Mouse (Mus musculus): ENCODE measurements around the gene S1pr1. TPM values are rescaled to one million over a fixed set of nuclear protein-coding genes. Genes with fewer than 3 reads are reported as not detected.

S1pr1 gene
- polyA plus RNA-seq, 1 experiment from 2014 or later = 18.9 TPM

DNA sequence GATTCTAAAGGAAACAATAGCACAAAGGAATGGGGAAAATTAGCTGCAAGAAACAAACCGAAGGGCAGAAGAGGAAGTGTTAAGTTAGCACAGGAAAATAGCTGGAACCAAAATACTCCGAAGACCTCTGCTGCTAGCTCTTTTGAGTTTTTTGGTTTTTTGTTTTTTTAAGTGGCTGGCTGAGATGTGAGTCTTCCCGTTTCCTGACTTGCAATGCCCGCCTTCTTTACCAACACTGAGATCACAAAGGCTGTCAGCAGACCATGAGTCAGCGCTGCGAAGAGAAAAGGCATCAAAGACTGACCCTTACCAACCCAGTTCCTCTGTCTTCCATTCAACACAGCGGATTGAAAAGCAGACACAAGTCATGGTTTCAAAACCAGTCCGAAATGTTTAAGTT, 25.5 kb downstream of the S1pr1 start:
- 58% methylated on average over 8 of the region's 8 CpGs for WGBS
- no peak overlapping the region for H3K4me3 ChIP-seq
- H3K27me3 ChIP-seq (replicated peaks) = no peaks in the 10 kb centered on the region
- no peak overlapping the region for H3K27ac ChIP-seq
- H3K4me2 ChIP-seq (replicated peaks) = no peak overlapping the region
- ATAC-seq (ENCODE audit: low FRiP score, low read depth) = no peak
- no peak overlapping the region for H3K9ac ChIP-seq
- no peaks in the 10 kb centered on the region for H3K36me3 ChIP-seq
- H3K9me3 ChIP-seq = no peaks in the 10 kb centered on the region
- no peaks in the 10 kb centered on the region for H3K4me1 ChIP-seq

DNA sequence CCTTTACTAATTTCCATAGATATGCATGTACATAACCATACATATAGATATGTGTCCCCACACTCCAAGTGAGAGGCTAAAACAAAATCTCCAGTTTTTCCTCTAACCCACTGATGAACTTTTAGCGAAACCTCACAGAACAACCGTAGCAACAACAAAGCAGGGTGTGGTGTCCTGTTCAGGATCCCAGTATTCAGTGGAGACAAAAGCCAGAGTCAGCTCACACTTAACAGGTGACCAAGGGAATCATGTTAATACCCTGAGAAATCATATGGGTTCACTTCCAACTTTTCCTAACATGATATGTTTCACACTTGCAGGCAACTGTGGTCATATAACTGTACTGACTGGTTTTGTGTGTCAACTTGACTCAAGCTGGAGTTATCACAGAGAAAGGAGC, 27.1 kb downstream of the S1pr1 start:
- 88% methylated on average over 2 of the region's 2 CpGs for WGBS
- Histone ChIP-seq H3K4me2 (replicated peaks) (no peak overlapping the region), H3K27ac (no peak overlapping the region), H3K36me3 (no peaks in the 10 kb centered on the region), H3K4me3 (no peak overlapping the region), H3K4me1 (no peaks in the 10 kb centered on the region), H3K9me3 (no peaks in the 10 kb centered on the region), H3K27me3 (replicated peaks) (no peaks in the 10 kb centered on the region), H3K9ac (no peak overlapping the region)
- no peak for ATAC-seq (ENCODE audit: low FRiP score, low read depth)

DNA sequence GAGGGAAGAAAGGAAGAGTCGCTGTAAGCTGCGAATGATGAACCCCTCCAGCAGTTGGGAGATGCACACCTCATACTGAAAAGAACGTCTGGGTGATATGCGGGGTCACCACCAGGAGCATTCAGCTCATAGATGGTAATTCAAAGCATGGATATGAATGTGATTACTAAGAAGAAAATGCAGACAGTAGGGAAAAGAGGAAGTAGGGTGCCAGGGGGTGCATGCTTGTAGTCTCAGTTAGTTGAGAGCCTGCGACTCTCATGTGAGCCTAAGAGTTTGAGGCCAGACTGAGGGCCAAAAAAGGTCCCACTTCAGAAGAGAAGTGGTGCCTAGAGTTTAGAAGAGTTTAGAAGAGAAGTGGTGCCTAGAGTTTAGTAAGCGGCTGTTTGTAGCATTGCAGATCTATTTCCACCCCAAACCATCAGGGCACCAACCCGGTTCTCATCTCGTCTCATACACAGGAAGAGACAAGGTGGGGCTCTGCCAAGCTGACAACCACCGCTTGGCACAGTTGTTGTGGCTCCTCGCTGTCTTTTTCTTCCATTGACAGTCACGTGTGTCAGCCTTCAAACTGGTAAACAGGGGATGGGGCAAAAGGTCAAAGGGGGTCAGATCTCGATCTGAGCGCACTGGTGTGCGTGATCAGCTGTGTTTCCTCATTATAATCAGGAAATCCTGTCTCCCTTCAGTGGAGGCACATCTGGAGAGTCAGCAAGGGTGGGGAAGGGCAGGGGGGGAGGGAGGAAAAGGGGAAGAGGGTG, 32.4 kb downstream of the S1pr1 start:
- WGBS = 80% methylated on average over 14 of the region's 14 CpGs
- no peaks in the 10 kb centered on the region for H3K9me3 ChIP-seq
- H3K27ac ChIP-seq = no peak overlapping the region
- H3K4me3 ChIP-seq = no peak overlapping the region
- no peak overlapping the region for H3K4me2 ChIP-seq (replicated peaks)
- no peaks in the 10 kb centered on the region for H3K36me3 ChIP-seq
- H3K4me1 ChIP-seq = no peaks in the 10 kb centered on the region
- no peak overlapping the region for H3K9ac ChIP-seq
- no peak for ATAC-seq (ENCODE audit: low FRiP score, low read depth)
- H3K27me3 ChIP-seq (replicated peaks) = no peaks in the 10 kb centered on the region

DNA sequence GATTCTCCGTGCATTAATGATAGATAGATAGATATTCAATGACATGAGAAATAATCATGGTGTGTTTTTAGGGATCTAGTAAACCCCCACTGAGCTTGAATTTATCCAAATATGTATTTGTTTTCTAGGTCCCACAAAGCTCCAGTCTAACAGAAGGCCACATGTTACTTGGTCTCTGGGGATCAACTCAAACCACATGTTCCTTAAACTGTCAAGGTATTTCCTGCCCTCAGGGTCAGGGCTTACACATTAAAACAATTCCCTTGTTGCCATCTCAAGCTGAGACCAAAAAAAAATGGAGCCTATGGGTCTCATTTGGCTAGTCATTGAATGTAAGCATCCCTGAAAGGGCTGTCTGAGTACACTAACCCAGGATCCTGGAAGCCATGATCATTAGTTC, 33.7 kb downstream of the S1pr1 start:
- ATAC-seq (ENCODE audit: low FRiP score, low read depth) = no peak
- no peaks in the 10 kb centered on the region for H3K9me3 ChIP-seq
- no peaks in the 10 kb centered on the region for H3K27me3 ChIP-seq (replicated peaks)
- no peak overlapping the region for H3K9ac ChIP-seq
- H3K36me3 ChIP-seq = no peaks in the 10 kb centered on the region
- H3K27ac ChIP-seq = no peak overlapping the region
- no peak overlapping the region for H3K4me3 ChIP-seq
- 89% methylated on average over 1 of the region's 1 CpGs for WGBS
- no peak overlapping the region for H3K4me2 ChIP-seq (replicated peaks)
- no peaks in the 10 kb centered on the region for H3K4me1 ChIP-seq

DNA sequence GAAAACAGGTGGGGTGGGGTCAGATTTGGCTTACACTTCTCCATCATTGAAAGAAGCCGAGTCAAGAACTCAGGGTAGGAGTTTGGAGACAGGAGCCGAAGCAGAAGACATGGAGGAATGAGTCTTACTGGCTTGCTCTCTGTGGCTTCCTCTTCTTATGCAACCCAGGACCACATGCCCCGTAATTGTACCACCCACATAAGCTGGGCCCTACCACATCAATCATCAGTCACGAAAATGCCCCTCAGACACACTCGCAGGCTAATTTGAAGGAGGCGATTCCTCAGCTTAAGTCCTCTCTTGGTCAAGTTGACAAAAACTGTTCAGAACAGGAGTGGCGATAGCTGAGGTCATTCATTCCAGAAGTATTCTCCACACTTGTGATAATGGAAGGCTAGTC, 35.9 kb downstream of the S1pr1 start:
- H3K4me3 ChIP-seq = no peak overlapping the region
- no peak overlapping the region for H3K27ac ChIP-seq
- 90% methylated on average over 7 of the region's 7 CpGs for WGBS
- no peak for ATAC-seq (ENCODE audit: low FRiP score, low read depth)
- H3K9ac ChIP-seq = no peak overlapping the region
- no peaks in the 10 kb centered on the region for H3K9me3 ChIP-seq
- H3K27me3 ChIP-seq (replicated peaks) = no peaks in the 10 kb centered on the region
- no peaks in the 10 kb centered on the region for H3K4me1 ChIP-seq
- H3K36me3 ChIP-seq = no peaks in the 10 kb centered on the region
- H3K4me2 ChIP-seq (replicated peaks) = no peak overlapping the region

DNA sequence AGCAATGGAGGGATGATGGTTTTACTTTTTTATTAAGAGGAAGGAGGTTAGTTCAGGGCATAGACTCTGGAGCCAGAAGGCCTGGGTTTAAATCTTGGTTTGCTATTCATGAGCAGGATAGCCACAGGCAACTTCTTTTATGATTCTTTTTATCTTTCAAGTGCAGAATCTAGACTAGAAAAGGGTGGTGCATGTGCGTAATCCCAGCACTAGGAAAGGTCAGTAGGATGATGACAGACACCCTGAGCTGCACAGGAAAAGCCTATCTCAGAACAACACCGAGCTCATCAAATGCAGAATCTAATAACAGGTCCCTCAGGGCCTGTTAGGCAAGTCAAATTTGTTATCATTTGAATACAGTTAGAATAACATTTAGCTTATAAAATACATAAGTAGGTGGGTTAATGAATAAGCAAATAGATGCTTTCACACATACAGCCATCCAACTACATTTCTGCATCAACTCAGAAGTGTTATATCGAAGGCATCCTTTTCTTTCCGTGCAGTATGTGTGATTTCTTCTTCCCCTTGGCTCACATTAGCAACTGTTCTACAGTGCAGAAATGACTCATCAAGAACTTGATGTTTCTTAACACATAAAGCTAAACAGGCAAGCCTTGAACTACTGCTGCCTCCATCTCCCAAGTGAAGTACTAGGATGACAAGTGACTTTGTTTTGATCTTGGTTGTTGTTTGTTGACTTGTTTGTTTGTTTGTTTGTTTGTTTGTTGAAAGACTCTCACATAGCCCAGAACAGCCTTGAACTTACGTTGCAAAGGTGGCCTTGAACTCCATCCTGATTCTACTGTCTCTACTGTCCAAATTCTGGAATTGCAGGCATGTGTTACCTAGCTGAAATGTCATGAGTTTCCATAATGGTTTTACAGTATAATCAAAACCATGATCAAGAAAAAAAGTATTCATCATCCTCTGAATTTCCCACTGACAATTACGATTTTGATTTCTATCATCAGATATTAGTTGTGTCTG, 39.0 kb downstream of the S1pr1 start:
- Histone ChIP-seq H3K36me3 (no peaks in the 10 kb centered on the region), H3K9me3 (no peaks in the 10 kb centered on the region), H3K27ac (no peak overlapping the region), H3K27me3 (replicated peaks) (no peaks in the 10 kb centered on the region), H3K4me2 (replicated peaks) (no peak overlapping the region), H3K9ac (no peak overlapping the region), H3K4me3 (no peak overlapping the region), H3K4me1 (no peaks in the 10 kb centered on the region)
- 85% methylated on average over 6 of the region's 6 CpGs for WGBS
- no peak for ATAC-seq (ENCODE audit: low FRiP score, low read depth)

DNA sequence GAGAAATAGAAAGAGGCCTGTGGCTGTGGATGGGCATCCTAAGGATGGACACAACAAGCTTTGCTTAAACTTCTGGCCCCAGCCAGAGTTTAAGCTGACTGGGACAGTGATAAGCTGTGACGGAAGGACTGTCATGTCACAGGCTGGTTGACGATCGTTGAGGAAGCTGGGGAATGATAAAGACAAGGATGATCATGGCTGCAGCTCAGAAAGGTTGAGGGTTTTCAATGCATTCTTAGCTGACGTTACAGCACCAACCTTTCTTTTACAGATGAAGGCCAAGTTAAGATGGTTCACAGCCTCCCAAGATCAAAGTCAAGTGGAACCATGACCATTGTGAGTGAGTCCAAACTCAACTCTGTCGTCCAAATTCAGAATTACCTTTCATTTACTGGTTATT, 40.2 kb downstream of the S1pr1 start:
- no peaks in the 10 kb centered on the region for H3K4me1 ChIP-seq
- H3K9me3 ChIP-seq = no peaks in the 10 kb centered on the region

DNA sequence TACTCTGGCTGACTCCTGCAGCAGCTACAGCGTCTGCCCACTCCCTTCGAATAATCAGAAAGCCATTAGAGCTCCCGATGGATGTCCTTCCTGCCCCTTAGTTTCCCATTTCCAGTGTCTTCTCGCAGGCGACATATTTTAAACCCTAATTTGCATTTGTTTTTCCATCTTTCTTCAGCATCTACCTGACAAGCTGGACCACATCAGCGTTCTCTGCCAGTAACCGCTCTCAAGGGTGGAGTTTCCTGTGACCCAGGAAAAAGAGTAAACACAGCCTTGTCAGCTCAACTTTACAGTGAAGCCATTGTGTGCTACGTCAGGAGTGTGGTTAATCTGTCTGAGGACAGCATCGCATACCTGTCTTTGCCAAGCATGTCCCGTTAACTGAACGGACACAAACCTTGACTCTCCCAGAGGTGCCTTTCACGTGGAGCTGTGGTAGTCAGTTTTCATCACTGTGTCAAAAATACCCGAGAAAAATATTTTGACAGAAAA, 41.2 kb downstream of the S1pr1 start:
- Histone ChIP-seq H3K36me3 (no peaks in the 10 kb centered on the region), H3K4me2 (replicated peaks) (no peak overlapping the region), H3K4me1 (no peaks in the 10 kb centered on the region), H3K4me3 (no peak overlapping the region), H3K9me3 (no peaks in the 10 kb centered on the region), H3K27me3 (replicated peaks) (no peaks in the 10 kb centered on the region), H3K27ac (no peak overlapping the region), H3K9ac (no peak overlapping the region)
- ATAC-seq (ENCODE audit: low FRiP score, low read depth) = no peak
- 68% methylated on average over 13 of the region's 13 CpGs for WGBS

More for the DNA sequence above, 40.2 kb downstream of the S1pr1 start:
- ATAC-seq (ENCODE audit: low FRiP score, low read depth) = no peak
- H3K36me3 ChIP-seq = no peaks in the 10 kb centered on the region
- no peaks in the 10 kb centered on the region for H3K27me3 ChIP-seq (replicated peaks)
- no peak overlapping the region for H3K27ac ChIP-seq
- WGBS = 88% methylated on average over 5 of the region's 5 CpGs
- no peak overlapping the region for H3K4me3 ChIP-seq
- no peak overlapping the region for H3K4me2 ChIP-seq (replicated peaks)
- H3K9ac ChIP-seq = no peak overlapping the region

DNA sequence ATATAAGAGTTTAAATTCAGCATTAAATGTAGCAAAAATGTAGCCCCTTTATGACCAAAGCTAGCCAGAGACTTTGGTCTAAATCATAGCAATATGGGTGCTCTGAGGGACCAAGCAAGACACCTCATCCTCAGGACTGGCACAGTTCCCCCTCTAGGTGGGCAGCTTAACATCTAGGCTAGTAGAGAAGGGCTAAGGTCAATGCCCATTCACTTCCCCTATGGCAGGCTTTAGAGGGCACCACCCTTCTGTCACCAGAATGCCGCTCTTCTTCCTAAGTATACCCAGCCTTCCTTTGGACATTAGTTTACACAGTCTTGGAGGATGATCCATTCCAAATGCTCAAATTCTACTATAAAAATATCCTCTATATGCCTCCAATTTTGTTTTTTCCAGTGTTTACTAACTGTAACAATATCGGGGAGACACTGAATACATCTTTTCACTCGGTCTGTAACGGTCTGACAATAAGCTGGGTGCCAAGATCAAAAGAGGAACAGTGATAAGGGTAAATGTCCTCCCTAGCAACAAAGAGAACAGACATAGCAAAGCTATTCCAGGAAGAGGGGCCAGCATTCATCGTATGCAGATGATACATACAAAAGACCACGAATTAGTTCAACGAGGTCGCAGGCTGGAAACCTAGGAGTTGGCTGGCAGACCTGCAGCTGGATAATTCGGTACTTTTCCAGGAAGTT, 41.8 kb downstream of the S1pr1 start:
- no peaks in the 10 kb centered on the region for H3K36me3 ChIP-seq
- H3K4me2 ChIP-seq (replicated peaks) = no peak overlapping the region
- H3K4me1 ChIP-seq = no peaks in the 10 kb centered on the region
- no peaks in the 10 kb centered on the region for H3K9me3 ChIP-seq
- 67% methylated on average over 9 of the region's 9 CpGs for WGBS
- no peak overlapping the region for H3K9ac ChIP-seq
- no peak overlapping the region for H3K27ac ChIP-seq
- H3K27me3 ChIP-seq (replicated peaks) = no peaks in the 10 kb centered on the region
- ATAC-seq (ENCODE audit: low FRiP score, low read depth) = no peak
- H3K4me3 ChIP-seq = no peak overlapping the region

DNA sequence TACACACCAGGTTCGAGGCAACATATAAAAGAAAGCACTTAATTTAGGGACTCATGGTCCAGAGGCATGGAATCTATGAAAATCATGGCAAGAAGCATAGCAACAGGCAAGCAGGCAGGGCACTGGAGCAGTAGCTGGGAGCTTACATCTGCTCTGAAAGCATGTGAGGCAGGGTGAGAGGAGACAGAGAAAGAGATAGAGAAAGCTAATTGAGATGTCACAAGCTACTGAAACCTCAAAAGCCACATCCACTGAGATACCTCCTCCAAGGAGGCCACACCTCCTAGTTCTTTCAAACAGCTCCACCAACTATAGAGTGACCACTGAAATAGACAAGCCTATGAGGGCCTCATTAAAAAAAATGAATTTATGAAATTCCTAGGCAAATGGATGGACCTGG, 45.6 kb downstream of the S1pr1 start:
- Histone ChIP-seq H3K9ac (no peak overlapping the region), H3K9me3 (no peaks in the 10 kb centered on the region), H3K4me3 (no peak overlapping the region), H3K27me3 (replicated peaks) (no peaks in the 10 kb centered on the region), H3K4me1 (no peaks in the 10 kb centered on the region), H3K36me3 (no peaks in the 10 kb centered on the region), H3K4me2 (replicated peaks) (no peak overlapping the region), H3K27ac (no peak overlapping the region)
- ATAC-seq (ENCODE audit: low FRiP score, low read depth) = no peak
- 86% methylated on average over 1 of the region's 1 CpGs for WGBS

DNA sequence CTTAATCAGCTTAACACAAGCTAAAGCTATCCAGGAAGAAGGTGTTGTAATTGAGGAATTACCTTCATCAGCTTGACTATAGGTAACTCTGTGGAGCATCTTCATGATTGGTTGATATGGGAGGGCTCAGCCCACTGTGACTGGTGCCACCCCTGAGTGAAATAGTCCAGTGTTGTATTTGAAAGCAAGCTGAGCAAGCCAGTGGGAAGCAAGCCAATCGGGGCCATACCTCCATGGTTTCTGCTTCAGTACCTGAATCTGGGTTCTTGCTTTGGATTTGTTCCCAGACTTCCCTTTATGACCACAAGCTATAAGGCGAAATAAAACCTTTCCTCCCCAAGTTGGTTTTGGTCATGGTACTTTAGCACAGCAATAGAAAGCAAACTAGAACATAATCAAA, 47.7 kb downstream of the S1pr1 start:
- Histone ChIP-seq H3K27me3 (replicated peaks) (no peaks in the 10 kb centered on the region), H3K4me1 (no peaks in the 10 kb centered on the region), H3K4me3 (no peak overlapping the region), H3K4me2 (replicated peaks) (no peak overlapping the region), H3K36me3 (no peaks in the 10 kb centered on the region), H3K9ac (no peak overlapping the region), H3K9me3 (no peaks in the 10 kb centered on the region), H3K27ac (no peak overlapping the region)
- WGBS = 83% methylated on average over 2 of the region's 2 CpGs
- ATAC-seq (ENCODE audit: low FRiP score, low read depth) = no peak

DNA sequence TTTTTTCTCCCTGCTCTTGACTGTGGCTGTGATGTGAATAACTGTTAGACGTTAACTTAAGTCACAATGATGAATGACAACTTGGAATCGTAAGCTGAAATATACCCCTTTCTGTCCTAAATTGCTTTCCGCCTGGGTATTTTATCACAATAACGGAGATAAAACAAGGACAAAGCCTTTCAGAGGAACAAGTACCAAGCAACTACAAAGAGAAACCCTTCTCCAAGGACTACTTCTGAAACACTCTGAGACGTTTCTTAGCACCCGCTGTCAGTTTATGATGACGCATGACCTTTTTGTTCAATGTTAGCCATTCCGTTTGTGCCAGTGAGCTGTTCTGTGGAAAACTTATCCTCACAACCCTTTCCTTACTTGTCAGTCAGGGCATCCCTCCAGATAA, 48.3 kb downstream of the S1pr1 start:
- WGBS = 30% methylated on average over 8 of the region's 8 CpGs
- Histone ChIP-seq H3K27me3 (replicated peaks) (no peaks in the 10 kb centered on the region), H3K4me1 (no peaks in the 10 kb centered on the region), H3K9me3 (no peaks in the 10 kb centered on the region), H3K9ac (no peak overlapping the region), H3K36me3 (no peaks in the 10 kb centered on the region), H3K27ac (no peak overlapping the region), H3K4me3 (no peak overlapping the region), H3K4me2 (replicated peaks) (no peak overlapping the region)
- no peak for ATAC-seq (ENCODE audit: low FRiP score, low read depth)

Measured in neural tube, embryonic 12.5 days (tissue).